Mouse (Mus musculus) central nervous system, embryonic 18 days (tissue): ENCODE data around the gene Pkd1l3. TPM values are rescaled to one million over a fixed set of nuclear protein-coding genes. Genes with fewer than 3 reads are reported as not detected.

Experiments
- polyA plus RNA-seq: library from polyadenylated mRNA; depleted of rRNA; stranded (reverse); fragments of >200 nt; gene quantifications from 2 replicates; pipeline ENCODE4 v1.2.3, GENCODE M21; 2012; rRNA removed

The Pkd1l3 gene
- 0.01 and 0.19 TPM in 2 replicates for polyA plus RNA-seq

DNA sequence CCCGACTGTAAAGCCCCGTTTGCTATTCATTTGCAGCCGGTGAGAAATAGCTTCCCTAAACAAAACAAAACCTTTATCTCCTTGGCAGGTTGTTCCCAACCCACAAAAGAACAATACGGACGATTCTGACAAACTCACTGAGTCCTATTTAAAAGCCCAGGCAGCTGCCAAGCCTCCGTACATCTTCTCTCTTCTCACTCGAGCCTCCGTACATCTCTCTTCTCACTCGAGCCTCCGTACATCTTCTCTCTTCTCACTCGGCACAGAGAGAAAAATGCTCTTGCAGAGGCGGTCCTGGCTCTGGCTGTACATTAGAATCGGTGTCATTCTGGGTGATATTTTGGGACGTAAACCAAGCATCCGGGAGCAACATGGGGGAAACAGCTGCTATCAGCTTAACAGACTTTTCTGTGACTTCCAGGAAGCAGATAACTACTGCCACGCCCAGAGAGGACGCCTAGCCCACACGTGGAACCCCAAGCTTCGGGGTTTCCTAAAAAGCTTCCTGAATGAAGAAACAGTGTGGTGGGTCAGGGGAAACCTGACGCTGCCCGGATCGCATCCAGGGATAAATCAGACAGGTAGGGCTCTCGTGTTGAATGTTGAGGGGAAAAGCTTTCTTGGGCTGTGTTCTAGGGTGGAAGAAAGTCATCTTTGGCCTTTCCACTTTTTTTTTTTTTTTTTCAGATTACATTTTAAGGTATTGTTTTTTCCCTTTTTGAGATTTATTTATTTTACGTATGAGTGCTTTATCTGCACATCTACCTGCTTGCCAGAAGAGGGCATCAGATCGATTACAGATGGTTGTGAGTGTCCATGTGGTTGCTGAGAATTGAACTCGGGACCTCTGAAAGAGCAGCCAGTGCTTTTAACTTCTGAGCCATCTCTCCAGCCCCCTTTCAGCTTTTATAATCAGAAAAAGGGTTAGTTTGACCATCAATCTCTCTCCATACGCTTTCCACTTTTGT, at the start of gene Pkd1l3:
Gene Pkd1l3, plus strand, starts transcription at position 275 of the 968 bp plus-strand sequence.

DNA sequence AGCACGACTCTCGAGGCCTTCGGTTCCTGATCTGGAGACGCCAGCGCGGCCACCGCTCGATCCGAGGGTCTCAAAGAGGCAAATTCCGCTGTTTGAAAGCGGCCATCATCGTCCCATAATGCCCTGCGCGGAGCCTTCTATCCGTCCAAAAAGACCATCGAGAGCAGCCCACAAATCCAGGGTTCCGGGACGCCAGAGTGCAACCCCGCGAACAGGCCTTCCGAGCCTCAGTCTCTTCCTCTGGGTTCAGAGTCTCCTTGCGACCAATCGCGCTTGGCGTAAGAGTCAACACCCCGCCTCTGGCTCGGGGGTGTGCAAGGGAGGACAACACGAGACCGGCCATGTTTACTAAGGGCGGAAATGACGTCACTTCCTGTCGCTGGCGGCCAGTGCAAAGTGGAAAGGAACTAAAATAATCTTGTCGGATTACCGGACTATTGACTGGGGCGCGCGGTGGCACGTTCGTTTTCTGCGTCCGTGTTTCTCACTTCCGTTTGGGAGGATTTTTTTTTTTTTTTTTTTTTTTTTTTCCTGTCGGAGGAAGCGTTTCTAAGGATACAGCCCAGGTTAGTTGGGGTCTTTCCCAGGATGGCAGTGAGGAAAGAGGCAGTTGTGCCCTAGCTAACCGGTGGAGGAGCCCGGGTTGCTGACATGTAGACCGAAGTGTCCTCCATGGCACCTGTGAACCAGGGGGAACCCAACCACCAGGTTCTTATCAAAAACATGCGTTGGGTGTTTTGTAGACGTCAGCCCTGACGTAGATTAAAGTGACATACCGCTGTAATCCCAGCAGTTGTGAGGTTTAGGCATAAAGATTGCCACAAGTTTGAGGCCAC, 48.6 kb upstream of the Pkd1l3 start, which contains the start of the genes Dhx38 and Txnl4b:
Gene Dhx38, minus strand, starts transcription at position 364 of the 836 bp plus-strand sequence.
Gene Txnl4b, plus strand, starts transcription at position 395 of the 836 bp plus-strand sequence.

DNA sequence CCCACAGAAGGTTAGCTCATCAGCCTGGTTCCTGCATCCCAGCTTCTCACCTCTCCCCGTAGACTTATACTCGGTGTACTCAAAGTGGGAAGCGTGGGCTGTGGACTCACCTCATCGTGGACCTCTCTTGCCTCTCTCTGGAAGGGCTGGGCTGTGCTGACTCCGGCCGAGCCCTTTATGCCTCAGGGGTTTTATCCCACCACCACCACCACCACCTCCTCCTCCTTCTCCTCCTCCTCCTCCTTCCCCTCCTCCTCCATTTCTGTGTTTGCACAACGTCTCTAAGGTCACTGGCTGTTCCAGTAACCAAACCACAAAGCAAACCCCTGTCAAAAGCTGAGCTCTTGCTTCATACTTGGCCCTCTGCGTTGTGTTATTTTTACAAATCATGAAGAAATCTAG, 35.4 kb upstream of the Pkd1l3 start, which contains the start of gene Hp:
Gene Hp, minus strand, starts transcription at position 273 of the 402 bp plus-strand sequence.

DNA sequence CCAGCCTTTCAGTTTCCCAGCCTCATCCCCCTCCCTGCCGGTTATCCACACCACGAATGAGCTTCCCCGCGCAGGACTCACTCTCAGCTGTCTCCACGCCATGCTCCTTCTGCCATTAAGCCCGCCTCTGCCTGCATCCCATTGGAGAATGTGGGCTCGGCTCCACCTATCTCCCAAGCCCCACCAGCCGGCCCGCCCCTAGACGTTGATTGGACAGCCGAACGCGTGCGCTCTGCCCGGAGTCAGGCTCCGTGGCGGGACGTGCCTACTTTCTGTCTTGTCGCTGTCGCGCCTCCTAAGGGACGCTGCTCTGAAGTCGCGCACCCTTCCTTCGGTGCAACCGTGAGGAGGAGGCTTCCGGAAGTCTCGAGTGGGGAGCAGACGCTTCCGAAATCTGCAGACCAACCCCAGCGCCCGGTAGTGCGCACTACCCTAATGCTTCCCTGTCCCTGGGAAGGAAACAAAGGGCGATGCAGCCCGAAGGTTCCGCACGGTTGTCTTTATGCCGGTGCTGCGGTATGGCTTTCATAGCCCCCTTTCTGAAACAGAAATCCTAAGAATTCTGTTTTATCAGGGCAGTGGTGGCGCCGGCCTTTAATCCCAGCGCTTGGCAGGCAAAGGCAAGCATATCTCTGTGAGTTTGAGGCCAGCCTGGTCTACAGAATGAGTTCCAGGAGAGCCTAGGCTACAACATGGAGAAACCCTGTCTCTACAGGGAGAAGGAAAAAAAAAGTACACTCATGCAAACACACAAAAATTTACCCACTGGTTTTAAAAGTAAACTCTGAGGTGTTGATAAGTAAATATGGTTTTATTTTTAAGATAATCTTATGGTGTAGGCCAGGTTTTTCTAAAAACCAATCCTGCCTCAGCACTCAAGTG, 5.8 kb upstream of the Pkd1l3 start, which contains the start of gene Dhodh:
Gene Dhodh, minus strand, starts transcription at position 403 of the 882 bp plus-strand sequence.

DNA sequence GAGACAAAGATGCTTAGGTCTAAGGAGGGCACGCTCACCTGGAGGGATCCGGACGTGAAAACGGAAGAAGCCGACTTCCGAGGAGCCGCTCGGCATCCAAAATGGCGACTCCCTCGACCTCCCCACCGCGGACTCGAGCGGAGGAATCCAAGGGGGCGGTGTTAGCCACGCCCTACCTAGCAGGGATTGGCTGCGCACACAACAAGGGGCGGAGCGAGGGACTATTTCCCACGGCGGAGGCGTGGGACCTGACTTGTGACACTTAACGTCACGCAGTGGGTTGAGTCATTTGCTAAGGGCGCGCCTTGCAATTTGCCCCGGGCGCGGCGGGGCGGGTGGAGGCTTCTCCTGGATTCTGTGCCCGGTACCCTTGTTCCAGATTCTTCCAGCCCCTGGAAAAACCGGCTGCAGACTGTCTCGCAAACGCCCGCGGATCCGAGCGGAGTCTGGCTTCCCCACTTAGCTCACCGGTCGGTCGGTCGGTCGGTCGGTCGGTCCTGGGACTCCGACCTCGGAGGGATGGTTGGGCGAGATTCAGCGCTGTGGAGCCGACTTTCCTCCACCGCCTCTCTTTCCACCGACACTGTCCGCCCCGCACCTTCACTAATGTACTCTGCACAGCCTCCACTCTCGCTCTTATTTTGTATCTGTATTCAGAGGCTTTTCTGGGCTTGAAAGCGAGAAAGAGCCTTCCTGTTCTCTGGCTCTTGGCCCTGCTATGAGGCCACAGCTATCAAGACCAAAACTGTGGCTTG, 79.0 kb downstream of the Pkd1l3 start, which contains the start of gene Ist1:
Gene Ist1, minus strand, starts transcription at position 115 of the 755 bp plus-strand sequence.

DNA sequence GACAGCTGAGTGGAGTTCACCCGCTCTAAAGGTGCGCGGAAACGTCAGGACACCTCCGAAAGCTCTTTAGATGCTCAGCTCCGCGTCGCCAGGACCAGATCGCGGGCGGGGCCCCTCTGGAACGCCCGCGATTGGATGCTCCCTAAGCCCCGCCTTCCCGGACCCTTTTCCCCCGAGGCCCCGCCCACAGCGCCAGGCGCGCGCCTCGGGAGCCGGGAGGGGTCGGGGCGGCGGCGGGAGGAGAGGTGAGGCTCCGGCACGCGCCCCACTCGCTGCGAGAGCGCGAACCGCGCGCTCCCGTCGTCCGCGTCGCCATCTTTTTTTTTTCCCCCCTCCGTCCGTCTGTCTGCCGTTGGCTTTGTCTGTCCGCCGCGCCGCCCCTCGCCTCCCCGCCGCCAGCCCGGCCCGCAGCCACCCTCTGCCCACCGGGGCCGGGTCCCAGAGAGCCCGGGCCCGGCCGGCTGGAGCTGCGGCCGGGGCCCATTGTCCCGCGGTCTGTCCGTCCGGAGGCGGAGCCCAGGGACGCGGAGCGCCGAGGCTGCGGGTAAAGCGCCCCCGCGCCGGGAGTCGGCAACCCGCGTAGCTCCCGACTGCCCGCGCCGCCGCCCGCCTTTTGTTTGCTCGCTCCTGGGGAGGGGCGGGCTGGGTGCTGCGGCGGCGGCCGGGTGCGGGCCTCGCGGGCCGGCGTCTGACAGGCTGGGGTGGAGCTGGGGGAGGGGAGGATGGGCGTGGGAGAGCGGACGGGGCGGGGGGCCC, 91.2 kb downstream of the Pkd1l3 start, which contains the start of gene Zfp821:
Gene Zfp821, plus strand, starts transcription at position 227 of the 756 bp plus-strand sequence.

Other genes starting within 250 kb of the Pkd1l3 start
- 0.93 and 1.3 TPM in 2 replicates for gene Pmfbp1, start 120.5 kb upstream of the Pkd1l3 start, polyA plus RNA-seq
- gene Dhx38, start 48.7 kb upstream of the Pkd1l3 start, polyA plus RNA-seq: 15.6 and 16.9 TPM in 2 replicates
- gene Txnl4b, start 48.6 kb upstream of the Pkd1l3 start, polyA plus RNA-seq: 4.4 and 4.9 TPM in 2 replicates
- gene Hp, start 35.3 kb upstream of the Pkd1l3 start, polyA plus RNA-seq: 0.27 and 0.83 TPM in 2 replicates
- gene Dhodh, start 5.8 kb upstream of the Pkd1l3 start, polyA plus RNA-seq: 25.4 and 27.4 TPM in 2 replicates
- 143 and 145 TPM in 2 replicates for gene Ist1, start 78.7 kb downstream of the Pkd1l3 start, polyA plus RNA-seq
- gene Zfp821, start 91.0 kb downstream of the Pkd1l3 start, polyA plus RNA-seq: 100 and 106 TPM in 2 replicates
- 10.0 and 10.3 TPM in 2 replicates for gene Atxn1l, start 123.2 kb downstream of the Pkd1l3 start, polyA plus RNA-seq
- gene Ap1g1, start 164.0 kb downstream of the Pkd1l3 start, polyA plus RNA-seq: 89.6 and 89.7 TPM in 2 replicates